ENCODE assay signal across 8 mouse cellular contexts in the genomic region with DNA sequence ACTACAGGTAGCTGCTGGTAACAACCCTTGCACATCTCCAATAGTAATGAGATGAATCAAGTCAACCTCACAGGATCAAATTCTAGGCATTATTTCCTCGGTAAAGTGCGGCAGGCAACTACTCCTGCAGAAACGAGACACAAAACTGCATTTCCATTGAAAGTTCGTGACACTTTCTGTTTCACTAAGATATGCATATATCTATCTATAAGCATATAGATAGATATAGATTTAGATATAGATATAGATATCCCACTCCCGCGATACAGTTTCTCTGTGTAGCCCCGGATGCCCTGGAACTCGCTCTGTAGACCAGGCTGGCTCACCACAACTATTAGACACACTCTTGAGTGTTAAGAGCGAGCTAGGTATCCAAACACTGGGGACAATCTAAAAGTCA. TPM values are rescaled to one million over a fixed set of nuclear protein-coding genes. Genes with fewer than 3 reads are reported as not detected.
DNase-seq lines count a peak whose midpoint lies in the region; ATAC-seq lines count a peak whose summit lies in the region.

No protein-coding gene starts in this region.

- peak overlapping the region; percentile 73 for H3K4me2 ChIP-seq in heart, embryonic 12.5 days
- peak overlapping the region; percentile 60 for H3K4me2 ChIP-seq in forebrain, embryonic 15.5 days (replicated peaks)

- H3K27me3 ChIP-seq in heart, embryonic 12.5 days (replicated peaks) = no peaks in the 10 kb centered on the region
- H3K27me3 ChIP-seq in forebrain, embryonic 15.5 days = no peaks in the 10 kb centered on the region

- intact Hi-C loops in heart, postnatal 25 days (cut with DNase I) = loop anchor here (10.0 kb wide), 2 partner anchors 923 to 997 kb away; partner anchors contain the start of genes Ankrd24, Sirt6 and Washc4

- 28% methylated on average over 9 of the region's 9 CpGs for WGBS in heart, embryonic 12.5 days
- 31% methylated on average over 9 of the region's 9 CpGs for WGBS in forebrain, embryonic 15.5 days
- 9% methylated on average over 8 of the region's 9 CpGs for WGBS in macrophage (ENCODE audit: missing documents)

- H3K27ac ChIP-seq in heart, embryonic 12.5 days (ENCODE audit: poor library complexity, severe bottlenecking) = no peak overlapping the region
- no peak overlapping the region; the same call in 1 of the 2 replicates for H3K27ac ChIP-seq in forebrain, embryonic 15.5 days (replicated peaks)
- H3K27ac ChIP-seq in macrophage = no peak overlapping the region

- DNase-seq in heart, postnatal 25 days (ENCODE audit: low spot score) = no peak
- no peak for DNase-seq in adrenal gland, adult 2 months
- no peak for DNase-seq in left cerebral cortex, adult 9 months (ENCODE audit: low spot score in 2 of 2)
- DNase-seq in spleen, postnatal 10 days (ENCODE audit: low spot score in 2 of 2) = no peak

- peaks cover 14% of the 10 kb centered on the region; the same call in 1 of the 2 replicates for H3K36me3 ChIP-seq in heart, embryonic 12.5 days
- 0 out of 2 replicates have a peak, but pooled peaks cover 3% of the 10 kb centered on the region for H3K36me3 ChIP-seq in forebrain, embryonic 15.5 days
- H3K36me3 ChIP-seq in macrophage (ENCODE audit: inconsistent target) = no peaks in the 10 kb centered on the region

- no peaks in the 10 kb centered on the region for H3K79me2 ChIP-seq in macrophage (ENCODE audit: inconsistent target)

- H3K4me1 ChIP-seq in heart, embryonic 12.5 days (replicated peaks) = peaks cover 4% of the 10 kb centered on the region; the same call in 1 of the 2 replicates
- H3K4me1 ChIP-seq in forebrain, embryonic 15.5 days = peaks cover 12% of the 10 kb centered on the region

- peak overlapping the region; percentile 81 for H3K9ac ChIP-seq in heart, embryonic 12.5 days
- H3K9ac ChIP-seq in forebrain, embryonic 15.5 days (replicated peaks) = peak overlapping the region; percentile 79

- no peak for ATAC-seq in heart, embryonic 12.5 days (ENCODE audit: insufficient number of reproducible peaks, low FRiP score)
- ATAC-seq in CD4-positive, CD25-positive, alpha-beta regulatory T cell, adult 4 months = peak; percentile 30
- ATAC-seq in forebrain, embryonic 15.5 days (replicated peaks) = no peak

- no peaks in the 10 kb centered on the region for H3K9me3 ChIP-seq in heart, embryonic 12.5 days (replicated peaks)
- no peaks in the 10 kb centered on the region for H3K9me3 ChIP-seq in forebrain, embryonic 15.5 days

- peak overlapping the region; percentile 86 for H3K4me3 ChIP-seq in heart, embryonic 12.5 days
- peak overlapping the region; percentile 75 for H3K4me3 ChIP-seq in forebrain, embryonic 15.5 days
- peak overlapping the region; percentile 61 for H3K4me3 ChIP-seq in macrophage (ENCODE audit: inconsistent target)

RNA-seq across cellular contexts. Expression of gene 1190007I07Rik, which starts 0.8 kb away (rescaled TPM):
- polyA plus RNA-seq in heart, embryonic 12.5 days (2016; fragmentation: Nextera tagmentation; extraction: Ambion mirVana) = 35.0 and 37.5 TPM in 2 replicates
- total RNA-seq in heart, postnatal 25 days (2021) = 10 to 100 TPM; 29.3 to 31.4 TPM
- 10 to 100 TPM; 22.2 to 27.0 TPM for polyA plus RNA-seq in CD4-positive, CD25-positive, alpha-beta regulatory T cell, adult 4 months (2017; shearing (Covaris generic))
- 34.1 and 34.2 TPM in 2 replicates for polyA plus RNA-seq in forebrain, embryonic 15.5 days (2015; fragmentation: Nextera tagmentation; extraction: Ambion mirVana)
- total RNA-seq in macrophage (2018; cell fraction: chromatin; rRNA removed) = 10 to 100 TPM in 5 of 26 experiments, 1 to 10 TPM in 19, not detected in 2; 1.2 to 18.4 (median 4.3) TPM
- total RNA-seq in macrophage (2018; cell fraction: cytosol; rRNA removed) = 10 to 100 TPM in 21 of 26 experiments, 1 to 10 TPM in 5; 8.3 to 16.5 (median 12.1) TPM
- 10 to 100 TPM in 6 of 26 experiments, 1 to 10 TPM in 18, not detected in 2; 1.9 to 25.9 (median 5.6) TPM for total RNA-seq in macrophage (2018; cell fraction: nucleus; rRNA removed)
- 4.5 to 16.5 TPM (median 14.1 TPM) in 3 replicates for polyA plus RNA-seq in macrophage (2018)
- total RNA-seq in adrenal gland, adult 2 months (2021) = 10 to 100 TPM; 19.8 to 31.3 TPM
- 70.7 and 83.9 TPM in 2 replicates for polyA plus RNA-seq in adrenal gland, adult 2 months (2012; rRNA removed)

RNA-seq across cellular contexts. Expression of gene Tdg, which starts 7.4 kb away (rescaled TPM):
- 112 and 115 TPM in 2 replicates for polyA plus RNA-seq in heart, embryonic 12.5 days (2016; fragmentation: Nextera tagmentation; extraction: Ambion mirVana)
- 10 to 100 TPM; 15.9 to 18.8 TPM for total RNA-seq in heart, postnatal 25 days (2021)
- polyA plus RNA-seq in CD4-positive, CD25-positive, alpha-beta regulatory T cell, adult 4 months (2017; shearing (Covaris generic)) = 10 to 100 TPM; 23.4 to 40.3 TPM
- 223 and 227 TPM in 2 replicates for polyA plus RNA-seq in forebrain, embryonic 15.5 days (2015; fragmentation: Nextera tagmentation; extraction: Ambion mirVana)
- 100 to 1,000 TPM in 8 of 26 experiments, 10 to 100 TPM in 18; 55.5 to 128 (median 90.9) TPM for total RNA-seq in macrophage (2018; cell fraction: chromatin; rRNA removed)
- total RNA-seq in macrophage (2018; cell fraction: cytosol; rRNA removed) = 10 to 100 TPM; 20.5 to 34.6 (median 26.3) TPM
- 10 to 100 TPM; 44.7 to 90.2 (median 58.3) TPM for total RNA-seq in macrophage (2018; cell fraction: nucleus; rRNA removed)
- polyA plus RNA-seq in macrophage (2018) = 18.3 to 25.9 TPM (median 18.9 TPM) in 3 replicates
- 10 to 100 TPM; 20.8 to 25.1 TPM for total RNA-seq in adrenal gland, adult 2 months (2021)
- polyA plus RNA-seq in adrenal gland, adult 2 months (2012; rRNA removed) = 7.0 and 11.6 TPM in 2 replicates
